Mouse (Mus musculus) hindbrain, embryonic 13.5 days (tissue): ENCODE results near the gene Ubl5. TPM values are rescaled to one million over a fixed set of nuclear protein-coding genes. Genes with fewer than 3 reads are reported as not detected.
A peak's percentile ranks its signal among the peaks of the same experiment; 100 is the strongest.

Source experiments
- ATAC-seq: fragments of 200-750 bp; cut with Nextera tagmentation; 2 replicates; pipeline ENCODE4 v1.8.0; 2017; ENCODE audit warnings: moderate TSS enrichment; ENCODE audit not compliant: low FRiP score
- H3K27ac ChIP-seq: fragments of 300-500 bp; sonication (generic); 2 replicates; pipeline ENCODE4 v1.5.1; 2015; ENCODE audit warnings: inconsistent platforms, mild to moderate bottlenecking, moderate library complexity
- H3K27me3 ChIP-seq: fragments of 300-500 bp; sonication (generic); 2 replicates; pipeline ENCODE4 v1.6.1; 2015; ENCODE audit warnings: mild to moderate bottlenecking, inconsistent platforms
- H3K36me3 ChIP-seq: fragments of 300-500 bp; sonication (generic); 2 replicates; pipeline ENCODE4 v1.6.1; 2015; ENCODE audit warnings: mild to moderate bottlenecking, inconsistent platforms
- H3K4me1 ChIP-seq: fragments of 300-500 bp; sonication (generic); replicated peaks from 2 replicates; pipeline ENCODE4 v1.6.1; 2015; ENCODE audit warnings: inconsistent platforms
- H3K4me2 ChIP-seq: fragments of 300-500 bp; sonication (generic); 2 replicates; pipeline ENCODE4 v1.6.1; 2015; ENCODE audit warnings: inconsistent platforms, mild to moderate bottlenecking, moderate library complexity
- H3K4me3 ChIP-seq: fragments of 300-500 bp; sonication (generic); 2 replicates; pipeline ENCODE4 v1.5.1; 2015; ENCODE audit warnings: mild to moderate bottlenecking, inconsistent platforms
- H3K9ac ChIP-seq: fragments of 300-500 bp; sonication (generic); 2 replicates; pipeline ENCODE4 v1.6.1; 2015; ENCODE audit warnings: mild to moderate bottlenecking, inconsistent platforms
- H3K9me3 ChIP-seq: fragments of 300-500 bp; sonication (generic); 2 replicates; pipeline ENCODE4 v1.6.1; 2016; ENCODE audit warnings: inconsistent platforms
- WGBS: fragments of 180-500 bp; shearing (Covaris S2); methylation state at CpG from one replicate; pipeline ENCODE4 v1.1.7; 2015; 5-methylcytosine and 5-hydroxymethylcytosine counted together
- polyA plus RNA-seq: library from polyadenylated mRNA; unstranded; fragments of >200 nt; fragmentation: Nextera tagmentation; extraction: Ambion mirVana; gene quantifications from 2 replicates; pipeline ENCODE4 v1.2.1, GENCODE M21; 2015

Ubl5 gene
- polyA plus RNA-seq, 1 experiment from 2014 or later, result 520 TPM

GRCm38 (mm10) chr9:20663956-20664355 lies 21.3 kb downstream of the Ubl5 start:
- H3K4me2 ChIP-seq, result 0 out of 2 replicates have a peak overlapping the region, but pooled peaks have one; percentile 10
- peak overlapping the region; percentile 93 for H3K27ac ChIP-seq
- WGBS, result 49% methylated on average over 2 of the region's 2 CpGs
- no peaks in the 10 kb centered on the region for H3K9me3 ChIP-seq
- no peak overlapping the region for H3K4me3 ChIP-seq
- peak; percentile 57 for ATAC-seq
- peaks cover 61% of the 10 kb centered on the region for H3K36me3 ChIP-seq
- no peaks in the 10 kb centered on the region for H3K27me3 ChIP-seq
- H3K9ac ChIP-seq, result peak overlapping the region; percentile 46
- peaks cover 58% of the 10 kb centered on the region for H3K4me1 ChIP-seq

GRCm38 (mm10) chr9:20664366-20664765 lies 21.7 kb downstream of the Ubl5 start:
- 0 out of 2 replicates have a peak overlapping the region, but pooled peaks have one; percentile 10 for H3K4me2 ChIP-seq
- H3K4me3 ChIP-seq, result no peak overlapping the region
- H3K4me1 ChIP-seq, result peaks cover 58% of the 10 kb centered on the region
- peak overlapping the region; percentile 93 for H3K27ac ChIP-seq
- 47% methylated on average over 2 of the region's 2 CpGs for WGBS
- H3K9ac ChIP-seq, result peak overlapping the region; percentile 46
- no peaks in the 10 kb centered on the region for H3K27me3 ChIP-seq
- no peaks in the 10 kb centered on the region for H3K9me3 ChIP-seq
- peak; percentile 44 for ATAC-seq
- H3K36me3 ChIP-seq, result peaks cover 61% of the 10 kb centered on the region

- no peak overlapping the region for H3K4me3 ChIP-seq
- H3K4me1 ChIP-seq, result peaks cover 58% of the 10 kb centered on the region
- H3K9ac ChIP-seq, result no peak overlapping the region
- no peaks in the 10 kb centered on the region for H3K9me3 ChIP-seq
- 74% methylated on average over 5 of the region's 5 CpGs for WGBS
- H3K4me2 ChIP-seq, result no peak overlapping the region
- peaks cover 65% of the 10 kb centered on the region for H3K36me3 ChIP-seq
- H3K27ac ChIP-seq, result peak overlapping the region; percentile 93
- no peak for ATAC-seq
- H3K27me3 ChIP-seq, result no peaks in the 10 kb centered on the region
Observed at GRCm38 (mm10) chr9:20664982-20665637, 22.4 kb downstream of the Ubl5 start.

GRCm38 (mm10) chr9:20665925-20666324 lies 23.2 kb downstream of the Ubl5 start:
- no peaks in the 10 kb centered on the region for H3K9me3 ChIP-seq
- no peaks in the 10 kb centered on the region for H3K27me3 ChIP-seq
- H3K9ac ChIP-seq, result no peak overlapping the region
- WGBS, result 9% methylated on average over 8 of the region's 8 CpGs
- no peak overlapping the region for H3K4me3 ChIP-seq
- no peak overlapping the region for H3K4me2 ChIP-seq
- peaks cover 58% of the 10 kb centered on the region for H3K4me1 ChIP-seq
- ATAC-seq, result no peak
- peaks cover 61% of the 10 kb centered on the region for H3K36me3 ChIP-seq
- peak overlapping the region; percentile 93 for H3K27ac ChIP-seq

GRCm38 (mm10) chr9:20666510-20667034 lies 23.9 kb downstream of the Ubl5 start:
- peak overlapping the region; percentile 93 for H3K27ac ChIP-seq
- peaks cover 59% of the 10 kb centered on the region for H3K36me3 ChIP-seq
- 17% methylated on average over 6 of the region's 7 CpGs for WGBS
- H3K4me2 ChIP-seq, result no peak overlapping the region
- no peak overlapping the region for H3K9ac ChIP-seq
- ATAC-seq, result no peak
- H3K27me3 ChIP-seq, result no peaks in the 10 kb centered on the region
- peaks cover 58% of the 10 kb centered on the region for H3K4me1 ChIP-seq
- H3K9me3 ChIP-seq, result no peaks in the 10 kb centered on the region
- no peak overlapping the region for H3K4me3 ChIP-seq

GRCm38 (mm10) chr9:20668065-20668464 lies 25.4 kb downstream of the Ubl5 start:
- Histone ChIP-seq H3K4me2 (no peak overlapping the region), H3K4me1 (peaks cover 44% of the 10 kb centered on the region), H3K36me3 (peaks cover 58% of the 10 kb centered on the region), H3K27me3 (no peaks in the 10 kb centered on the region), H3K9me3 (no peaks in the 10 kb centered on the region), H3K4me3 (no peak overlapping the region), H3K9ac (no peak overlapping the region), H3K27ac (no peak overlapping the region)
- 95% methylated on average over 22 of the region's 22 CpGs for WGBS
- no peak for ATAC-seq

GRCm38 (mm10) chr9:20672047-20672446 lies 29.4 kb downstream of the Ubl5 start:
- H3K9ac ChIP-seq, result no peak overlapping the region
- H3K4me2 ChIP-seq, result no peak overlapping the region
- ATAC-seq, result no peak
- H3K27ac ChIP-seq, result no peak overlapping the region
- H3K4me3 ChIP-seq, result no peak overlapping the region
- peaks cover 51% of the 10 kb centered on the region for H3K36me3 ChIP-seq
- 91% methylated on average over 16 of the region's 16 CpGs for WGBS
- peaks cover 4% of the 10 kb centered on the region for H3K4me1 ChIP-seq
- H3K9me3 ChIP-seq, result no peaks in the 10 kb centered on the region
- H3K27me3 ChIP-seq, result no peaks in the 10 kb centered on the region

- Histone ChIP-seq H3K4me2 (no peak overlapping the region), H3K4me3 (no peak overlapping the region), H3K4me1 (peaks cover 30% of the 10 kb centered on the region), H3K27me3 (no peaks in the 10 kb centered on the region), H3K27ac (peak overlapping the region; percentile 30; the same call in 1 of the 2 replicates), H3K9ac (no peak overlapping the region), H3K9me3 (no peaks in the 10 kb centered on the region), H3K36me3 (peaks cover 12% of the 10 kb centered on the region)
- WGBS, result 89% methylated on average over 12 of the region's 12 CpGs
- ATAC-seq, result no peak
Observed at GRCm38 (mm10) chr9:20677892-20678291, 35.2 kb downstream of the Ubl5 start.

GRCm38 (mm10) chr9:20680378-20680958 lies 37.8 kb downstream of the Ubl5 start:
- ATAC-seq, result no peak

GRCm38 (mm10) chr9:20681546-20682388 lies 39.1 kb downstream of the Ubl5 start:
- Histone ChIP-seq H3K9ac (no peak overlapping the region), H3K36me3 (0 out of 2 replicates have a peak, but pooled peaks cover 2% of the 10 kb centered on the region), H3K27ac (peak overlapping the region; percentile 63), H3K9me3 (no peaks in the 10 kb centered on the region), H3K4me1 (peaks cover 30% of the 10 kb centered on the region), H3K4me3 (no peak overlapping the region), H3K27me3 (no peaks in the 10 kb centered on the region), H3K4me2 (no peak overlapping the region)
- peak; percentile 37; the same call in 1 of the 2 replicates for ATAC-seq
- 51% methylated on average over 7 of the region's 7 CpGs for WGBS

More at GRCm38 (mm10) chr9:20680378-20680958, 37.8 kb downstream of the Ubl5 start:
- H3K27me3 ChIP-seq, result no peaks in the 10 kb centered on the region
- H3K9me3 ChIP-seq, result no peaks in the 10 kb centered on the region
- no peak overlapping the region for H3K4me3 ChIP-seq
- no peak overlapping the region for H3K4me2 ChIP-seq
- no peak overlapping the region for H3K9ac ChIP-seq
- peaks cover 30% of the 10 kb centered on the region for H3K4me1 ChIP-seq
- peaks cover 2% of the 10 kb centered on the region; the same call in 1 of the 2 replicates for H3K36me3 ChIP-seq
- peak overlapping the region; percentile 66 for H3K27ac ChIP-seq
- WGBS, result 51% methylated on average over 9 of the region's 9 CpGs

GRCm38 (mm10) chr9:20682389-20682722 lies 39.7 kb downstream of the Ubl5 start:
- no peak for ATAC-seq
- no peaks in the 10 kb centered on the region for H3K9me3 ChIP-seq
- H3K36me3 ChIP-seq, result no peaks in the 10 kb centered on the region
- peak overlapping the region; percentile 63 for H3K27ac ChIP-seq
- H3K4me1 ChIP-seq, result peaks cover 30% of the 10 kb centered on the region
- H3K27me3 ChIP-seq, result no peaks in the 10 kb centered on the region
- 55% methylated on average over 2 of the region's 2 CpGs for WGBS
- no peak overlapping the region for H3K4me2 ChIP-seq
- no peak overlapping the region for H3K4me3 ChIP-seq
- H3K9ac ChIP-seq, result no peak overlapping the region
